Mouse (Mus musculus) neural tube, embryonic 13.5 days (tissue): ENCODE results near the gene Efcab11. TPM values are rescaled to one million over a fixed set of nuclear protein-coding genes. Genes with fewer than 3 reads are reported as not detected.

Source experiments
- ATAC-seq: fragments of 200-750 bp; cut with Nextera tagmentation; 2 replicates; pipeline ENCODE4 v1.8.0; 2017; ENCODE audit warnings: low read depth, mild to moderate bottlenecking, moderate TSS enrichment, moderate library complexity
- H3K27ac ChIP-seq: fragments of 300-500 bp; sonication (generic); replicated peaks from 2 replicates; pipeline ENCODE4 v1.5.1; 2015; ENCODE audit warnings: moderate library complexity, mild to moderate bottlenecking, inconsistent platforms
- H3K27me3 ChIP-seq: fragments of 300-500 bp; sonication (generic); 2 replicates; pipeline ENCODE4 v1.6.1; 2015; ENCODE audit warnings: mild to moderate bottlenecking, inconsistent platforms
- H3K36me3 ChIP-seq: fragments of 300-500 bp; sonication (generic); 2 replicates; pipeline ENCODE4 v1.6.1; 2015; ENCODE audit warnings: mild to moderate bottlenecking, inconsistent platforms
- H3K4me1 ChIP-seq: fragments of 300-500 bp; sonication (generic); replicated peaks from 2 replicates; pipeline ENCODE4 v1.6.1; 2015; ENCODE audit warnings: inconsistent platforms
- H3K4me2 ChIP-seq: fragments of 300-500 bp; sonication (generic); 2 replicates; pipeline ENCODE4 v1.6.1; 2015; ENCODE audit warnings: inconsistent platforms, mild to moderate bottlenecking, moderate library complexity
- H3K4me3 ChIP-seq: fragments of 300-500 bp; sonication (generic); 2 replicates; pipeline ENCODE4 v1.5.1; 2015; ENCODE audit warnings: mild to moderate bottlenecking, inconsistent platforms
- H3K9ac ChIP-seq: fragments of 300-500 bp; sonication (generic); 2 replicates; pipeline ENCODE4 v1.6.1; 2015; ENCODE audit warnings: moderate library complexity, mild to moderate bottlenecking, inconsistent platforms
- H3K9me3 ChIP-seq: fragments of 300-500 bp; sonication (generic); 2 replicates; pipeline ENCODE4 v1.6.1; 2016; ENCODE audit warnings: inconsistent platforms
- WGBS: fragments of 180-500 bp; shearing (Covaris S2); methylation state at CpG from one replicate; pipeline ENCODE4 v1.1.7; 2015; 5-methylcytosine and 5-hydroxymethylcytosine counted together
- polyA plus RNA-seq: library from polyadenylated mRNA; unstranded; fragments of >200 nt; fragmentation: Nextera tagmentation; extraction: Ambion mirVana; gene quantifications from 2 replicates; pipeline ENCODE4 v1.2.1, GENCODE M21; 2015

Gene Efcab11
- polyA plus RNA-seq, 1 experiment from 2014 or later, result 4.2 TPM

DNA sequence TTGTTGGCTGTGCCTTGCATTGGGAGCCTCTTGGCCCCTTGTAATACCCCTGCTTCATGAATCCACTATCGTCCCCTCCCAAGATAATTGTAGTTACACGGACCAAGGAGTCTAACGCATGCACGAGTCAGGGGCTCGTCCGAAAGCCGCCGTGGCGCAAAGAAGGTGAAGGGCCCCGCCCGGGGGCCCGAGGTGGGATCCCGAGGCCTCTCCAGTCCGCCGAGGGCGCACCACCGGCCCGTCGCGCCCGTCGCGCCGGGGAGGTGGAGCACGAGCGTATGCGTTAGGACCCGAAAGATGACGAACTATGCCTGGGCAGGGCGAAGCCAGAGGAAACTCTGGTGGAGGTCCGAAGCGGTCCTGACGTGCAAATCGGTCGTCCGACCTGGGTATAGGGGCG lies 239.3 kb downstream of the Efcab11 start:
- WGBS, result 97% methylated on average over 37 of the region's 37 CpGs
- peaks cover 29% of the 10 kb centered on the region for H3K9me3 ChIP-seq
- no peak overlapping the region for H3K4me3 ChIP-seq
- peaks cover 16% of the 10 kb centered on the region for H3K4me1 ChIP-seq
- no peak overlapping the region for H3K9ac ChIP-seq
- H3K4me2 ChIP-seq, result no peak overlapping the region
- H3K27ac ChIP-seq, result no peak overlapping the region
- no peaks in the 10 kb centered on the region for H3K36me3 ChIP-seq
- H3K27me3 ChIP-seq, result no peaks in the 10 kb centered on the region
- ATAC-seq, result peak; percentile 85

Other genes with a start within 250 kb of the Efcab11 start
- gene Tdp1, start 78 bp upstream of the Efcab11 start, polyA plus RNA-seq, result 44.5 and 47.1 TPM in 2 replicates
- gene Kcnk13, start 80.1 kb upstream of the Efcab11 start, polyA plus RNA-seq, result 0.42 and 0.55 TPM in 2 replicates
- gene Psmc1, start 225.7 kb upstream of the Efcab11 start, polyA plus RNA-seq, result 291 and 293 TPM in 2 replicates